Mouse (Mus musculus) megakaryocyte-erythroid progenitor cell, adult 5-6 weeks (primary cell): ENCODE results near the gene Rgs12. TPM values are rescaled to one million over a fixed set of nuclear protein-coding genes. Genes with fewer than 3 reads are reported as not detected.

ENCODE experiments used
- ATAC-seq: replicated peaks from 2 replicates; pipeline ENCODE4 v1.8.0; 2016; ENCODE audit warnings: mild to moderate bottlenecking, inconsistent platforms; ENCODE audit not compliant: severe bottlenecking, poor library complexity, low FRiP score, low TSS enrichment
- total RNA-seq, 2 experiments: library from RNA; stranded (forward) in 1 of 2; stranded (reverse) in 1 of 2; fragments of 200-1000, 215-1000 nt in 1 of 2; fragments of >200 nt in 1 of 2; fragmentation: Nextera tagmentation in 1 of 2; gene quantifications; 2 replicates each; pipeline ENCODE4 v1.2.3; 2014 to 2017

The Rgs12 gene
- total RNA-seq, 2 experiments from 2014 or later = 30.6 to 47.4 TPM

DNA sequence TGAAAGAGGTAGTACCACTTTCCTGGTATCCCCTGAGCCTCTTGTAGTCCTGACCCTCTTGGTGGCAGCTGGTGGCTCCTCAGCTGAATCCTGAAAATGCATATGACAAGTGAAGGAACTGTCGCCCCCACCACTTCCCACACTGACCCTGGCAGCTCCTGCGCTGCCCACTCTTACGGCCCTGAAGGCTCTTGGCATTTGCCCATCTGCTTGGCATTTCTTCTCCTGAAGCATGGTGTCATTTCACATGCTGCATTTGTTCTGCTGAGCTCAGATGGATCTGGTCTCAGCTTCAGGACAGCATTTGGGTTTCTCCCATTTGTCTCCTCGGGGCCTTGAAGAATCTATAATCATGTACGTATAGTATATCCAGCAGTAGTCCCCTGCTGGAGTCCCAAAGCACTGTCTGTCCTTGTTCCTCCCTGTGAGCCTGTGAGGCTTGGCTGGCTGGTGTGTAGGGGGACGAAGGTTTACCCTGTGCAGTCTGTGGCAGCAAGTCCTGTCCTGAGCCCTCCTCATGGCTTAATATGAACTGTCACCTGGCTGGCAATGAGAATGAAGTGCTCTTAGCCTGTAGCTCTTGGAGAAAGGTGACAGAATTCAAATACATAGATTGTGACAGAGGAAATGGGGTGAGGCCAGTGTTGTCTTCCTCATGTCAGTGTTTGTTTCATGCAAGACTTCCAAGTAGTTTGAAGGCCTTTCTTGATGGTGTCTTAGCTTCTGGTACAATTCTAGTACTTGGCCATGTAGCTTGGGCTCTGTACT lies 62.1 kb downstream of the Rgs12 start:
- no peak for ATAC-seq

DNA sequence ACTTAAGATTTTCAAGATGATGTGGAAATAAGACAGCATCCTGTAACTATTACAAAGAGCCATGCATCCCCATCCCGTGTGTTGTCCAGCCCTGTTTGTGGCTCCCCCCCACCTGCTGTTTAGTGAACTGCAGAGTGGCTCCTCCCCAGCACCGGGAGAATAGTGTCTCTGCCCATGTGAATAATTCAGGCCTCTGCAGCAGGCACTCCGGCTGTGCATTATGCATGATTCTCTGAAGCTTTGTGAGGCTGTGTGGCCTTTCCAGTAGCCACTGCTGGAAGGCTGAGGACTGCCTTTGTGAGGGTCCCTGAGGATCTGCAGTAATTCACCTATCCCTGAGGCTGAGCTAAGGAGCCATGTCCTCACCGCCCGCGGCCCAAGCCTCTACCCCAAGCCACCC lies 64.8 kb downstream of the Rgs12 start:
- ATAC-seq = no peak

DNA sequence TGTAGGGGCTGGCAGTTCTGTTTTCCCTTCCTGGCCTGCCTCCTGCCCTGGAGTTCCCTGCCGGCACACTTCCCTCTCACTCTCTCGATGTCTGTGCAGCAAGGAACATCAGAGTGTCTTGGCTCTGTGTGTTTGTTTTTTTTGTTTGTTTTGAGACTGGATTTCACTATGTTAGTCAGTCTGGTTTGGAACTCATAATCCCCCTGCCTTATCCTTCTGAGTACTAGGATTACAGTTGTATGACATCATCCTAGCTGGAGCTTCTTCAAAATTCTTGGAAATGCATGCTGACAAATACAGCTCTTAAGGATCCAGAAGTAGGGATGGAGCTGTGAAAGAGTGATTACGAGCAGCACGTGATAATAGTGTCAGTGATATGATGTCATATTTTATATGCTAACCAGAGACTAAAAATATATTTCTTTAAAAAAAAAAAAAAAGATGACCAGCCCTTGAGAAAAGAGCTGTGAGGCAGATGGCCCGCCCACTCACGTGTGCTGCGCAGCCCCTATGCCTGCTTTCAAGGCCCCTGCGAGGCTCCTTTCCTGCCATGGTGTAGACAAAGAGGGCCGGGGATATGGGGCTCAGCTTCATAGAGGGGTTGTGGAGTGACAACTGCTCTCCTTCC lies 70.5 kb downstream of the Rgs12 start:
- ATAC-seq = no peak

DNA sequence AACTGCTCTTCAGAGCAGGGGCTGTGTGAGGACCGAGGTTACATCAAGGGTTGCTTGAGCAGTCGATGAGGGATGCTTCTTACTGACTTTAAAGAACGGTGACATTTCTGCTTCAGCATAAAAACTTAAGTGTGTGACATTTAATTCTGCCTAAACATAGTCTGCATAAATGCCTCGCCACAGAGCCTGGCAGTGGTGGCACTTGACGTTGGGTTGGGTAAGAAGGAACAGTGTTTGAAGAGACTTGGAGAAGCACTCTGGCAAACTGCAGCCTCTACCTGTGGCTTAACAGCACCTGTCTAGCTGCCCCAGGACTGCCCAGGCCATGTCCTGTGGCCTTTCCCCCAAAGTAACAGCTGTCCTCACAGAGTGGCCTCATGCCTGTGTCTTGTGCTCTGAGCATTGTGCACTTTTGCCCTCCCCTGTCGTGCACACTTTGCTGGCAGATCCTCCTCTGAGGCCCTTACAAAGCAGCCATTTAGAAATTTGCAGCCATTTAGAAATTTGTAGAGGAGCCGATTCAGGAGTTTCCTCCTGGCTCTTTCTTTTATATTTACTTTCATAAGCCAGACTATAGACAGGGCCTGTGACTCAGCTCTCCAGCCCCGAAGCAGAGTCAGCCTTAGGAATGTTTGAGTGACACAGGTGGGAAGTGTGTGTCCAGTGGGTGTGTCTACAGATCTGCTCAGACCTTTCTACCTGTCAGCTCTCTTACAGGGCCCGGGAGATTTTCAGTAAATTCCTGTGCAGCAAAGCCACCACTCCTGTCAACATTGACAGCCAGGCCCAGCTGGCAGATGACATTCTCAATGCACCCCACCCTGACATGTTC lies 71.4 kb downstream of the Rgs12 start:
- no peak for ATAC-seq

DNA sequence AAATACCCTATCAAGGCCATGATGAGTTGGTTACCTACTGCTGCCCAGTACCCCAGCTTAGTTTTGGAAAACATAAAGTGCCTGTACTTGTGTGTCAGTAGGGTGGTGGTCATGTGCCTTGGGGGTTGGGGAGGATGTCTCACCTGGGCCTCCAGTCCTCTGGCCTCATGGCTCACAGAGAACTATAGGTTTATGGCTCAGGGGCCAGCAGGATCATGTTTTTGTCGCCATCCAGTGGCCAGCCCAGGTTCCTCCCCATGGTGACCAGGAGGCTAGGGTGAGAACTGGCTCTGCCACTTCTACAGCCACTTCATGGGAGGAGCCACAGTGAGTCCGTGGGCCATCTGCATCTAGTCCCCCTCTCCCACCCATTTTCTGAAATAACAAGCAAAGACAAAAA lies 75.7 kb downstream of the Rgs12 start:
- peak; percentile 46 for ATAC-seq

DNA sequence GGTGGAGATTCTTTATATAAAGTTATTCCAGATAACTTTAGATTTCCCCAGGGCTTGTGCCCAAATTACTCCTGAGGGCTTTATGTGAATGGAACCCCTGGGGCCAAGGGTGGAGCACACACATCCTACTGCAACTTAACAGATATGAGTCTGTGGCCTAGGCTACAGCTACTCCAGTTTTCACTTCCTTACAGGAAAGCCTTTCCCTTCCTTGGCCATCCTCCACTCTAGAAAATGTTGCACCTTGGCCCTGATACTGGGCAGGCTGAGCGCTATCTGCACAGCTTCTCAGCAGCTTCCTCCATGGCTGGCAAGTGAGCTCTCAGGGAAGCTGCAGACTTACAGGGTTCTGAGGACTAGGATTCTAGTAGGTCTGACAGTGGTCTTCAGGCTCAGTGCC lies 80.1 kb downstream of the Rgs12 start:
- ATAC-seq = no peak

DNA sequence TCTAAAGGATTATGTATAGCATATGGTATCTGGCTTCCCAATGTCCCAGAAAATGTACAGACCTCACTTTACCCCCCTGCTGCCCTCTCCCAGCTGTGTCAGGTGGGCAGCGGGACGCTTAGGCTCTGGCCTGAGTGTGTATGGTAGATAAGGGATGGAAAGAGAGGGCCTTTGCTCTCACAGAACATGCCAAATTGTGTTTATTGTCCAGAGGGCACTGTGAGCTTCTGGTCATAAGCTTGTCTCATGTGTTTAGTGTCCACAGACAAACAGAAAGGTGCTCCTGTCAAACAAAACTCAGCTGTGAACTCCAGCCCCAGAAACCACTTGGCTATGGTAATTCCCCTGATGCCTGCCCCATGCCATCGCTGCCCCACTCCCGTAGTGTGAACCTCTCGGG lies 80.5 kb downstream of the Rgs12 start:
- ATAC-seq = no peak

DNA sequence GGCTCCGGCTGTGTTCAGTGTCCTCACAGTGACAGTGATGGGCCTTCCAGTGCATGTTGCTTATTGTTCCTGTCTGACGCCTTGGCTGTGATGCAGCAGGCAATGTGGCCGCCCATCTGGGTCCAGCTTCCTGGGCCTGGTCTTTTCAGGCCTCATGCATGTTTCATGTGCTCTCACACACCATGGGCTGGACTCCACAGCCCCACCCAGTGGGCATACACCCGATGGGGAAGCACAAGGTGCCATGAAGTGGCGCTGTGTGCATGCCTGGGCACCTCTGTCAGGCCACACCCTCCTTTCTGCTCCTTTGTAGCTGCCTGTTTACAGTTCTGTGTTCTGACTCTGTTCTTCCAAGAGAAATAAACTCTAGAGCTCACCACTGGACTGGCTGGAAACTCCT lies 83.8 kb downstream of the Rgs12 start:
- peak; percentile 55 for ATAC-seq

DNA sequence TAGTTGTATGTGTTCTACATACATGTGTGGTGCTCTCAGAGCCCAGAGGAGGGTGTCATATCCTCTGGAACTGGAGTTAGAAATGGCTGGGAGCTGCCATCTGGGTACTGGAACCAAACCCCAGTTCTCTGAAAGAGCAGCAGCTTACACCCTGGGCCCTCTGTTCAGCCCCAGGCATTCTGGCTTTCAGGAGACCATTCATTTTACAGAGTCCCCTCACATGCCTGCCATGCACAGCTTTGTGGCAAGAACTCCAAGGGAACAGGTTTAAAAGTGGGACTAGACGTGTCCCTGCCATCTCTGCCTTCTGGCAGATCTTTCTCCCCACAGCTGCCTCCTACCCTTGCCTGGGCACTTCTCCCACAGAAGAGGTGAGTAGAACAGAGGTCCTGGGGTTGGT lies 84.4 kb downstream of the Rgs12 start:
- no peak for ATAC-seq

DNA sequence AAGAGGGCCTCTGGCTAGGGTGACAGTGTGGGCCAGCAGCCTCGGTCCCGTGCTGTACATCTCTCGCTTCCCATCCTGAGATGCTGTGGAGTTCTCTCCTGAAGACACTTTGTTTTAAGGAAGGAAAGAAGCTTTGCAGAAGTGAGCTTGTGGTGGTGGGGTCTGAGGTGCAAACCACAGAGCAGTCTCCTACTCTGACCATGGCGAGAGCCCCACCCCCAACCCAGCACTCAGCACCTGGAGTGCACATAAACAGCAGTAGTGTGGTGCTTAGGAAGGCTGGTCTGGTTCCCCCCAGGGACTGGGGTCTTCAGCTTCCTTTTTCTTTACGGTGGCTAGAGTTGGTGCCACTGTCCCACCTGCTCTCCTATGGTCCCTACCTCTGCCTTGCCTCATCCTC lies 85.9 kb downstream of the Rgs12 start:
- ATAC-seq = no peak

DNA sequence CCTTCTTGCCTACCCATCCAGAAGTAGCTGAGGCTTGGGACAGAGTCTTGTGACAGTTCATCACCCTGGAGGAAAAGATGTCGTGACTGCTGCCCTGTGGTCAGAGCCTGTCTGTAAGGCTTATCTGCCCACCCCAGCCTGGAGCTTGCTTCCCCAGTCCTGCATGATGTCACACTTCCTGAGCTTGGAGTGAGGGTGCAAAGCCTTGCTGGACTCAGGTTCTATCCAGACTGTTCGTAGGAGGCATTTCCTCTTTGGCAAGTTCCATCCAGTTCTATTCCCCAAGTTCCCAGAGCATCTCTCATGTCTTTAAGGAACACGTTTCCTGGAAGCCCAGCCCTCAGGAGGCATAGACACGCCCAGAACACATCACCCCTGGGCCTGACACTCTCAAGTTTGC lies 86.5 kb downstream of the Rgs12 start:
- peak; percentile 71 for ATAC-seq

DNA sequence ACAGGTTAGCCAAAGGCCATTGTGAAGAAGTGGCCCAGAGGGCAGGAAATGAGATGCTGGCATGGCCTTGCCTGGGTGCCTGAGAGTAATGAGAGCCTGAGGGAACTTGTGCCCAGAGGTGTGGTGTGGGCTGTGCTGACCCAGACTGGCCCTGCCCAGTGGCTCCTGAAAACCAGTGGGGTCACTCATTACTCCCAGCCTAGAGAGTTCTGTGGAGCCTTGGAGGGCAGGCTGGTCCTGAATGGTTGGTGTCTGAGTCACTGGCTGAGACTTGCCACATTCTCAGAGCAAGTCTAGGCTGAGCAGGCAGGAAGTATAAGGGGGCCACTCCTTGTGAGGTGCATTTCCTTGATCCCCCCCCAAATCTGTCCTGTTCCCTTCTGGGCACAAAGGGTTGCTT lies 88.2 kb downstream of the Rgs12 start:
- no peak for ATAC-seq

DNA sequence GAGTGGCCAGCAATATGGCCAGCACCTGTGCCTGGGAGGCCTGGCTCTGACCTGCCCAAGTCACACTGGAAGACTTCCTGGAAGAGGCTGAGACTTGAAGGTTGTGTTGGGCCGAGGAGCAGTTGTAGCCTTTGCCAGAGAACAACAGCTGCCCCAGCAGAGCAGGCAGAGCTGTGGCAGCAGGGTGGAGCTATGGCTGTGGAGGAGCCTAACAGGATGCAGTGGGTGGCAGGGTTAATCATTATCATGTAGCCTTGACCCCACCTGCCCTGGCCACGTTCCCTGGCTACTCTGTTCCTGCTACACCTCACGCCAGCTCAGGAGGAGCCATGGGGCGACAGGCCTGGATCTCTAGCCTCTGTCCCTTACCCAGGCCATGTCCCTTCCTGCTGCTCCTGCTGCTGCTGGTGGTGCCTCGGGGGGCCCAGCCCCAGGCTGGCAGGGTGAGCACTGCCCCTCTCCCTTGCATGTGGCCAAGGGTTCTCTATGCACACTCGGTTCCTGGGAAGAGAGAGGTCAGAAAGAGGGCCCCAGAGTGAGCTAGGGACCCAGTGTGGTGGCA lies 92.1 kb downstream of the Rgs12 start, which contains the start of gene Hgfac:
Gene Hgfac, plus strand, starts transcription at position 242 of the 562 bp plus-strand sequence.
- no peak for ATAC-seq

DNA sequence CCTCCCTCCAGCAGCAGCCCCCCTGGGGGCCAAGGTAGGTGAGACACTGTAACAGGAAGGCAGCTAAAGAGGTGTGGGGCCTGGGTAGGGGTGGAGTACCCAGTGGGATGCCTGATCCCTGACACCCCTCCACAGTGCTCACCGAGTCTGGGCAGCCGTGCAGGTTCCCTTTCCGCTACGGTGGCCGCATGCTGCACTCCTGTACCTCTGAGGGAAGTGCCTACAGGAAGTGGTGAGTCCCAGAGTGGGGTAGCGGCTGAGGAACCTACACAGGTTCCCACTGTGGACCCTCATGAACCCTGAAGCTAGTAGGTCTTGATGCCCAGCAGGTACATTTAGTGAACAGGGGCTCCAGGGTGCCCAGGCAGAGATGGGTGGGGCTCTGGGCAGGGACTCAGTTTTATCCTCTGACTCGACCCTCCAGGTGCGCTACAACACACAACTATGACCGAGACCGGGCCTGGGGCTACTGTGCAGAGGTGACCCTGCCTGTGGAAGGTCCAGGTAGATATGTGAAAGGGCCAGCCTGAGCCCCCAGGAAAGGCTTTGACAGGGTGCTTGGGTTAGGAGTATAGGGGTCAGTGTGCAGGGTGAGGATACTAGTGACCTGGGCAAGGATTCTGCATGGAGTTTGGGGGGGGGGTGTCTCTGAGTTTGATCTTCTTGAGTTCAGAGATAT lies 93.3 kb downstream of the Rgs12 start:
- ATAC-seq = no peak

DNA sequence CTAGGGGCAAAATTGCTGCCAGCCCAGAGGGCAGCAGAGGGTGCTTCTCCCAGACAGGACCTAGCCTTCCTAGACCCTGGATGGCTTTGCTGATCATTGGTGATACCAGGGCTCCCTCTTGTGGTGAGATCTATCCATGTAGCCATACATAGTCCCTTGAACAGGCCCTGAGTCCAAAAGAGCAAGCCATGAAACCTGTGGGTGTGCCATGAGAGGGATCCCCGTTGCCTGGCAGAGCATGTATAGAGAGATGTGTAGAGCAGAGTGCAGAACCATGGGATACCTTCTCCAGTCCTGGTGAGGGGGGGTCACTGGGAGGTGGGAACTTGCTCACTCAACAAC lies 93.8 kb downstream of the Rgs12 start:
- ATAC-seq = peak; percentile 69

DNA sequence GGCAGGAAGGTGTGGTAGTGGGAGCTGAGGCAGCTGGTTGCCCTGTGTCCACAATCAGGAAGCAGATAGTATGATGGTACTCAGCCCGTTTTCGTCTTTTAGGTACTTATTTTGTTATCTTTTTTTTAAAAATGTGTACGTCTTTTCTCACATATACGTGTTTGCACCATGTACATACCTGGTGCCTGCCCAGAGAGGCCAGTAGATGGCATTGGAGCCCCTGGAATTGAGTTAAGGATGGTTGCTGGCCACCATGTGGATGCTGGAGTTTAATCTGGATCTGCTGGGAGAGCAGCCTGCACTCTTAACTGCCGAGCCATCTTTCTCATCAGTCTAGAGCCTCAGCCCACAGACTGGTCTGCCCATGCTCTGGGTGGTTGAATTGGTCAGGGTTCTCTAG lies 101.3 kb downstream of the Rgs12 start:
- ATAC-seq = no peak

DNA sequence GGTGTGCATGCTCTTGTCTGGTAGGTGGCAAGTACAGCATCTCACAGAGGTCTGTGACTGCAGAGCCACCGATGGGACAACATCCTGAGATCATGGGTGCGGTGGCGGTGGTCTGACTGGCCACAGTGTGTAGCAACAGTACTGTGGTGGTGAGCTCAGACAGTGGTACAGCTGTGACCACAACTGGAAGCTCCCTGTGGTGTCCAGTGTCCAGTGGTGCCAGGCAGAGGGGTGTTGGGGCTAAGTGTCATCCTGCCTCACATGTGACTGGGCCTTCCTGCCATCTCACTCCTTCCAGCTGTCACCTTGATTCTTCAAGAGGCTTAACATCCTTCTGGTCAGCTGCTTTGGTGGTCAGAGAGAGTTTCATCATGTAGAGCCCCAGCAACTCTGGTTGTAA lies 105.4 kb downstream of the Rgs12 start:
- ATAC-seq = no peak

DNA sequence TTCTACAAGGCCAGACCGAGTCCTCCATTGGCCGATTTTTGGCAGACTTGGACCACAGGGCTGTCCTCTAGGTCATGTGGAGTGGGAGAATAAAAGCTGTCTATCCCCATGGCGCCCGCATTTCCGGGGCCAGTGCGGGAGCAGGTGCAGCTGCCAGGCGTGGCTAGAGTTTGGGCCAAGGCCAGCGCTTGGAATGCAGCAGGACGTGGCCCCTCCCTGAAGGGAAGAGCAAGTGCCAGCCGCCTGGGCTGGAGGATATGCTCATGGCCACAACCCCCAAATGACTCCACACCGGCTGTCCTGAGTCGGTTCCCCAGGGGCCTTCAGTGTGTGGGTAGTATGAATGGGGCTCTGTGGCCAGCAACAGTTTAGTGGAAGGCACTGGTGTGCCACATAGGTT lies 105.8 kb downstream of the Rgs12 start:
- ATAC-seq = no peak

DNA sequence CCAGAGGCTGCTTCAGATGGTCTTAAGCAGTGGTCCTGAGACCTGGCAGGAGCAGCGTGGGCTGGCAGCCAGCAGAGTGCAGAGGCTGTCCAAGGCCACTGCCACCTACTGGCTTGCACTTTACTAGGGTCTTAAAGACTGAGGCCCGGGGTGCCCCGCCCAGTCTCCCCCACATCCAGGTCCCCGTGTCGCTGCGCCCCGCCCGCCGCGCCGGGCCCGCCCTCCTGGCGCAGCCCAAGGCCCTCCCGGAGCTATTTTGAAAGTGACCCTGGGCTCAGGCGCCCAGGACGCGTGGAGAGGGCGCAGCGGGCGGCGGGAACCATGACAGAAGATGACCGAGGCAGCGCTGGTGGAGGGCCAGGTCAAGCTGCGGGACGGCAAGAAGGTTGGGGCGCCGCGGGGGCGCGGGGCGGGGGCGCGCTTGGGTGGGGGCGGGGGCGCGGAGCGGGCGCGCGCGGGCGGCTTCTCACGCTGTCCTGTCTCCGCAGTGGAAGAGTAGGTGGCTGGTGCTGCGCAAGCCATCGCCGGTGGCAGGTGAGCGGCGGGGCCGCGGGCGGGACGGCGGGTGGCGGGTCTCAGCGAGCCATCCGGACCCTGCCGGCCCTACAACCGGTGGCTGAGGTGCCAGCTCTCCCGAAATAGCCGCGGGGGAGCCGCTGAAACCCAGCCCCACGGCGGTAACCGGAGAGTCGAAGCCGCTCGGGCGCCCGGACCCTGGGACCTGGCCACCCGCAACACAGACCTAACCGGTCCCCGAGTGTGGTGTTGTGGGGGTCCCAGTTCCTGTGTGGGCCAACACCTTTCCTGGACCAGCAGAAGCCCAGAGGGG lies 107.6 kb downstream of the Rgs12 start, which contains the start of gene Dok7:
Gene Dok7, plus strand, starts transcription at position 163 of the 829 bp plus-strand sequence.
- peak; percentile 39; the same call in 1 of the 2 replicates for ATAC-seq
